Mouse (Mus musculus) ES-CJ7 (cell line): ENCODE measurements at regions not wholly inside any gene's neighbourhood (a gene's known extent, or its start where the extent isn't known, plus 50 kb on each side); places are given as distances from the start of the nearest gene placed in this dataset.

Source experiments
- DNase-seq: peaks from one replicate; pipeline ENCODE4 v3.0.0; 2011; ENCODE audit warnings: low read depth, low spot score

- no peak for DNase-seq
Observed at GRCm38 (mm10) chr12:26891190-26891589, 422.2 kb downstream of the Cmpk2 start.

DNA sequence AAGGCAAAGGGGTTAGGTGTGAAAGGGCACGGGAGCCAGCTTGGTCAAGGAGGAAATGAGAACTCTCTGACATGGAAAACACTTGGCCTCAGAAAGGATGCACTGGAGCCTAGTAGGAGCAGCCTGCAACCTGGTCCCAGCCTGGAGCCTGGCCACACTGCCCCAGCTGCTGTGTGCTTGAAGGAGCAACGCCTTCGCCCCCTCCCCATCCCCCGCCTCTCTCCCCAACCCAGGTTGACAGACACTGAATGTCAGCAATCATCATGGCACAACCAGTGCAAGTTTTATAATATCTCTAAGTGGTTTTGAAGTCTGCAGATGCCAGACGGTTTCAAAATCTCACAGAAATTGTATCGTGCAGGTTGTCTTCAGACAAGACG lies 417.6 kb downstream of the Cmpk2 start:
- DNase-seq: no peak

DNA sequence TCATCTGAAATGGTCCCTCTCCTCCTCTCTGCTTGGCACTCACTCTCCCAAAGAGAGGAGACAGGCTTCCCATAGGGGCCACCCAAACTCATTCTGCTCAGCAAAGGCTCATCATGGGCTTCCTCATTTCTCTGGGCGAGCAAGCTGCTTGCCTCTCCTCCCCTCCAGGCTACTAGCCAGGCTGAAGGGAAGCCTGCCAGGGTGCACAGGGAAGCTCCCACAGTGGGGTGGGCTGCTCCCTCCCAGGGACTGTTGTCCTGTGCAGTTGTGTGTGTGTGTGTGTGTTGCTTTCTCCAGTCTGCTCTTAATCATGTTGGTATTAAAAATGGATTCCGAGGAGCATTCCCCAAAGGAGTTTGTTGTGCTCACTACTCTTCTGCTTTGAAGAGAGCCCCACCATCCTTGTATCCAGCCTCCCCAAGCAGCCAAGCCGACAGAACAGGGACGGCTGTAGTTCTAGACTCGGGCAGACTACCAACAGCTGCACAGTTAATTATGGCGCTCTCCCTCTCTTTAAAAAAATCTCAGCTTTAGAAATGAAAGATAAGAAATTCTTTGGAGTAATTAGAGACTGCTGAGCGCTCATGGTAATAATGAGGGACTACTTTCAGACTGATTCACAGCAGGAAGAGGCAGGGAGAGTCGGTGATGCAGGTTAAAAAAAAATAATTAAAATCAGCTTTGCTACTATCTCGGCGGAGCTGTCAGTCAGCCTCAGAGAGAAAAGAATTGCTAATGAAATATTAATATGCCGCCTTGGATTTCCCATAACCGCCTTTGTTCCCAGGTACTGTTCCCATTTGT lies 417.0 kb downstream of the Cmpk2 start:
- DNase-seq: no peak

GRCm38 (mm10) chr12:26885083-26885482 lies 416.1 kb downstream of the Cmpk2 start:
- no peak for DNase-seq

DNA sequence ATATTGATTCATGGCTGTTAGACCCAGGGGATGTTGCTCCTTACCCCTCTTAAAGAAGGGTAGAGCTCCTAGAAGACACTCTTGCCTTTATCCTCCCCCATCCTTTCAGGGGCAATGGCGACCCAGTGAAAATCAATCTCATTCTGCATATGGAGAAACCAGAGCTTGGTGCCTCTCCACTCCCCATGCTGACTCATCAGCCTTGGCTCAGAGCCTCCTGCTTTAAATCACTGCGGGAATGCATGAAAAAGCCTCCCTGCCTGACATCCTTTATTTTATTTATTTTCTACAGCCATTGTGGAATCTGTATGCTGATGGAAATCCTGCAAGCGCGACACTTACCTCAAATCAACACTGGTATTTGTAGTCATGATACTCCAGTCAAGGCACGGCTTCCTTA lies 415.2 kb downstream of the Cmpk2 start:
- no peak for DNase-seq

- DNase-seq: no peak
Observed at GRCm38 (mm10) chr12:26877691-26878121, 408.7 kb downstream of the Cmpk2 start.

- no peak for DNase-seq
Observed at GRCm38 (mm10) chr12:26877284-26877683, 408.3 kb downstream of the Cmpk2 start.

GRCm38 (mm10) chr12:26872466-26872865 lies 403.5 kb downstream of the Cmpk2 start:
- DNase-seq: no peak

DNA sequence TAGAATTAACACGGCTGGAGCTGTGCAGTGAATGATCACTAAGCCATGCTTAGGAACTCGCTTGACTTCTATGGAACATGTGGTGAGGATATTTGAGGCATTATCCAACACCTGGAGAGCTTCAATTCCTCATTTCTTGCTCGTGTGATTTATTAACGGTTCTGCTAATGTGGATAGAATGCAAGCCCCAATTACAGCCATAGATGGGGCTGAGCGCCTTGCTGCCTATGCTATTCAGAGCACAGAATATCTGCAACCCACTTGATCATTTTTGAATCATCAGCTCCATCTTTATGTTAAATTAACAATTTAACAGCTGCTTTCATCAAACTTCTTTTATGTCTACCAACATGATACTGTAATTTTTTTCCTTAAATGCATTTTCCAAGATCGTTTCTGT lies 398.7 kb downstream of the Cmpk2 start:
- no peak for DNase-seq

- DNase-seq: no peak
Observed at GRCm38 (mm10) chr12:26855091-26855516, 386.1 kb downstream of the Cmpk2 start.

- no peak for DNase-seq
Observed at GRCm38 (mm10) chr12:26844917-26845316, 375.9 kb downstream of the Cmpk2 start.

DNA sequence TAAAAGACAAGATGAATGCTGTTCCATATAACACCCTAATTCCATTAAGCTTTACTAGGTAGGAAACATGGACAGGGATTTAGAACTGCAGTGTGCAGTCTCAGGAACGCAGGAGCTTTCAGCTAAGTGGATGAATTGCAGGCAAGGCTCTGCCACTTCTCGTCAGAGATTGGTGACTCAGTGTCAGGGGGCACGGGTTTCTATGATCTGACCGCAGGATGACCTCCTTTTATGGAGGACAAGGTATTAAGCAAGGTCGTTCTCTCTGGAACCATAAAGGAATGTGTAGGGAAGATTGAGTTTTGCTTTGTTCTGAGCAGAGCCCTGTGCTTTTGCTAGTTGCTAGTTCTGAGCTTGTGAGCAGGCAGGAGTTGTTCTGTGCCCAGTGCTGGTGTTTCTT lies 373.7 kb downstream of the Cmpk2 start:
- no peak for DNase-seq

GRCm38 (mm10) chr12:26821257-26821968 lies 352.4 kb downstream of the Cmpk2 start:
- DNase-seq: no peak

GRCm38 (mm10) chr12:26817866-26818265 lies 348.9 kb downstream of the Cmpk2 start:
- DNase-seq: no peak

GRCm38 (mm10) chr12:26815771-26816170 lies 346.8 kb downstream of the Cmpk2 start:
- no peak for DNase-seq

GRCm38 (mm10) chr12:26810565-26811177 lies 341.7 kb downstream of the Cmpk2 start:
- no peak for DNase-seq

- DNase-seq: no peak
Observed at GRCm38 (mm10) chr12:26809670-26810069, 340.7 kb downstream of the Cmpk2 start.

GRCm38 (mm10) chr12:26802542-26802941 lies 333.5 kb downstream of the Cmpk2 start:
- no peak for DNase-seq

GRCm38 (mm10) chr12:26799310-26799709 lies 330.3 kb downstream of the Cmpk2 start:
- DNase-seq: no peak

DNA sequence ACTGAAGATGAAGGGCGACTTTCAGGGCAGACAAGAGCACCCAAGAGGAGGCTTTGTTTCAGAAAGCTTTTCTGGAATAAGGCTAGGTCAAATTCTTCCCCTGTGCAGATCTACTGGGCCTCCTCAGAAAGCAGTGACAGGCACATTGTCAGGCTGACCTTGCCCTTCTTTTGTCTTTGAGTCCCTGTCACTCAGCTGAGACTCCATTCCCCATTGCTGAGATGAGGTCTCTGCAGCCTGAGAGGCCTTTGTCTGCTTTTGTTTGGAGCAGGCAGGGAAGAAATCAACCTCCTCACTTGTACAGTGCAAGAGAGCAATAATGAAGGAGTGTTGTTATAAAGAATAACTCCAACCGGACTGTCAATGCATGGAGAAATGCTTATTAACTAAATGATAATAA lies 327.4 kb downstream of the Cmpk2 start:
- no peak for DNase-seq

- DNase-seq: no peak
Observed at GRCm38 (mm10) chr12:26789336-26789846, 320.4 kb downstream of the Cmpk2 start.

- no peak for DNase-seq
Observed at GRCm38 (mm10) chr12:26785550-26785949, 316.5 kb downstream of the Cmpk2 start.
